Comparison of ENCODE assay signal across 9 mouse cellular contexts in the genomic region with DNA sequence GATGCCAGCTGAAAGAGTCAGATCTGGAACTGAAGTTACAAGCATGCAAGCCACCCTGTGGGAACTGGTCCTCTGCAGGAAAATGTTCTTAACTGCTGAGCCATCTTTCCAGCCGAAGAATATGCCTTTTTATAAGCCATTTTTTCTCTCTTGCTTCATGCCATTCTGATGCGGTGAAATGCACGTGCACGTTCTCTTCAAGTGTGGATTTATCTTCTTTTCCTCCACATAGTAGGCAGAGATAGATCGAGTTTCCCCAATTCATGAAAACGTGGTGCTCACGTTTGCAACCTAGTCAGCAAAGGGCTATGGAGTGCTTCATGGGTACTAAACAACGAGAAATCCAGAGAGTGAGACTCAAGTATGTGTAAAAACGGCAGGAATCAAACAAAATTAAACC. TPM values are rescaled to one million over a fixed set of nuclear protein-coding genes. Genes with fewer than 3 reads are reported as not detected.
DNase-seq lines count a peak whose midpoint lies in the region; ATAC-seq and TF ChIP-seq lines count a peak whose summit lies in the region.
"Had no signal": no experiment of that assay in that cellular context is flagged by ENCODE, and none has a peak within 500 bp of the region (broad histone marks: within the 10 kb centered on the region; RNA-seq: fewer than 3 reads in every experiment).

No protein-coding gene starts in this region.

- TF ChIP-seq POLR2A in cortical plate, adult 2 months (IDR thresholded peaks at IDR 0.05; ENCODE audit: extremely low read depth, insufficient read depth, low read length): no peak

- peaks cover 32% of the 10 kb centered on the region for H3K4me1 ChIP-seq in heart, embryonic 16.5 days (ENCODE audit: control insufficient read depth, insufficient read depth, low read length)
- H3K4me1 ChIP-seq in cortical plate, adult 2 months (ENCODE audit: control insufficient read depth, insufficient read depth, low read length): peaks cover 9% of the 10 kb centered on the region
- H3K4me1 ChIP-seq in hindbrain, embryonic 16.5 days (ENCODE audit: control insufficient read depth, insufficient read depth, low read depth, low read length): peaks cover 33% of the 10 kb centered on the region
- H3K4me1 ChIP-seq in midbrain, embryonic 15.5 days: peaks cover 33% of the 10 kb centered on the region

- no peak overlapping the region for H3K27ac ChIP-seq in heart, embryonic 16.5 days (ENCODE audit: low read length)
- no peak overlapping the region for H3K27ac ChIP-seq in cortical plate, adult 2 months (ENCODE audit: insufficient read depth, low read length)
- no peak overlapping the region for H3K27ac ChIP-seq in hindbrain, embryonic 16.5 days (ENCODE audit: low read depth, low read length)
- H3K27ac ChIP-seq in midbrain, embryonic 15.5 days: peak overlapping the region; percentile 54; the same call in 1 of the 2 replicates

- H3K27me3 ChIP-seq in heart, embryonic 16.5 days (ENCODE audit: control insufficient read depth, insufficient read depth, low read length): no peaks in the 10 kb centered on the region
- no peaks in the 10 kb centered on the region for H3K27me3 ChIP-seq in hindbrain, embryonic 16.5 days (replicated peaks; ENCODE audit: control insufficient read depth, insufficient read depth, low read length)
- no peaks in the 10 kb centered on the region for H3K27me3 ChIP-seq in midbrain, embryonic 15.5 days (replicated peaks)

- no peak for ATAC-seq in heart, embryonic 16.5 days (replicated peaks; ENCODE audit: extremely low read depth, insufficient read depth, low FRiP score)
- ATAC-seq in hindbrain, embryonic 16.5 days: no peak
- ATAC-seq in midbrain, embryonic 15.5 days (replicated peaks): no peak

- no peak for DNase-seq in heart, postnatal 14 days
- DNase-seq in cerebellum, adult 11 months: no peak
- DNase-seq in urinary bladder, postnatal 25 days (ENCODE audit: low spot score): no peak
- no peak for DNase-seq in left cerebral cortex, postnatal 10 days (ENCODE audit: extremely low spot score in 1 of 2, low spot score in 2 of 2)
- DNase-seq: retina, postnatal 1 day had no signal

- no peak for TF ChIP-seq CTCF in cortical plate, adult 2 months (IDR thresholded peaks at IDR 0.05; ENCODE audit: extremely low read depth, insufficient read depth, low read length)

- no peaks in the 10 kb centered on the region for H3K9me3 ChIP-seq in heart, embryonic 16.5 days (replicated peaks; ENCODE audit: control insufficient read depth, low read length)
- H3K9me3 ChIP-seq in hindbrain, embryonic 16.5 days (ENCODE audit: control insufficient read depth, low read length): no peaks in the 10 kb centered on the region
- H3K9me3 ChIP-seq in midbrain, embryonic 15.5 days: no peaks in the 10 kb centered on the region

- WGBS in heart, embryonic 16.5 days: 21% methylated on average over 9 of the region's 9 CpGs
- WGBS in hindbrain, embryonic 16.5 days: 23% methylated on average over 9 of the region's 9 CpGs
- 19% methylated on average over 9 of the region's 9 CpGs for WGBS in midbrain, embryonic 15.5 days

- H3K4me3 ChIP-seq in heart, embryonic 16.5 days (ENCODE audit: low read length): peak overlapping the region; percentile 55
- peak overlapping the region; percentile 29; the same call in 1 of the 2 replicates for H3K4me3 ChIP-seq in cortical plate, adult 2 months (ENCODE audit: insufficient read depth, low read length)
- peak overlapping the region; percentile 92 for H3K4me3 ChIP-seq in hindbrain, embryonic 16.5 days (ENCODE audit: low read length)
- H3K4me3 ChIP-seq in midbrain, embryonic 15.5 days: peak overlapping the region; percentile 92

- H3K4me2 ChIP-seq in heart, embryonic 16.5 days (ENCODE audit: low read depth, low read length): peak overlapping the region; percentile 65
- H3K4me2 ChIP-seq in hindbrain, embryonic 16.5 days (ENCODE audit: low read length): peak overlapping the region; percentile 64
- peak overlapping the region; percentile 70 for H3K4me2 ChIP-seq in midbrain, embryonic 15.5 days

- H3K9ac ChIP-seq in heart, embryonic 16.5 days (ENCODE audit: low read length): no peak overlapping the region
- no peak overlapping the region for H3K9ac ChIP-seq in hindbrain, embryonic 16.5 days (ENCODE audit: low read depth, low read length)
- H3K9ac ChIP-seq in midbrain, embryonic 15.5 days: 0 out of 2 replicates have a peak overlapping the region, but pooled peaks have one; percentile 1

- intact Hi-C loops in heart, postnatal 14 days (cut with DNase I): loop anchor here (2.0 kb wide), 1 partner anchor 49 kb away; the partner anchor contains the start of genes Mboat7 and Tsen34
- intact Hi-C loops in left cerebral cortex, postnatal 10 days (cut with DNase I): no loop called here

- peaks cover 11% of the 10 kb centered on the region for H3K36me3 ChIP-seq in heart, embryonic 16.5 days (ENCODE audit: control insufficient read depth, insufficient read depth)
- H3K36me3 ChIP-seq in hindbrain, embryonic 16.5 days (ENCODE audit: control insufficient read depth, insufficient read depth, low read length): peaks cover 14% of the 10 kb centered on the region
- H3K36me3 ChIP-seq in midbrain, embryonic 15.5 days (replicated peaks): peaks cover 23% of the 10 kb centered on the region

RNA-seq across cellular contexts. Expression of gene Cnot3, which starts 1.2 kb away (rescaled TPM):
- polyA plus RNA-seq in heart, embryonic 16.5 days (2015; fragmentation: Nextera tagmentation; extraction: Ambion mirVana): 29.9 and 32.9 TPM in 2 replicates
- 10 to 100 TPM; 30.4 to 34.1 TPM for total RNA-seq in heart, postnatal 14 days (2021)
- polyA plus RNA-seq in cortical plate, adult 2 months (2012; rRNA removed): 39.9 and 44.6 TPM in 2 replicates
- 30.0 and 43.1 TPM in 2 replicates for polyA plus RNA-seq in hindbrain, embryonic 16.5 days (2015; fragmentation: Nextera tagmentation; extraction: Ambion mirVana)
- polyA plus RNA-seq in midbrain, embryonic 15.5 days (2015; fragmentation: Nextera tagmentation; extraction: Ambion mirVana): 47.6 and 48.4 TPM in 2 replicates
- 10 to 100 TPM; 48.2 to 60.9 TPM for total RNA-seq in left cerebral cortex, postnatal 10 days (2021)

RNA-seq across cellular contexts. Expression of gene Prpf31, which starts 14.1 kb away (rescaled TPM):
- 60.8 and 62.2 TPM in 2 replicates for polyA plus RNA-seq in heart, embryonic 16.5 days (2015; fragmentation: Nextera tagmentation; extraction: Ambion mirVana)
- 10 to 100 TPM; 22.5 to 26.5 TPM for total RNA-seq in heart, postnatal 14 days (2021)
- 65.3 and 75.1 TPM in 2 replicates for polyA plus RNA-seq in cortical plate, adult 2 months (2012; rRNA removed)
- polyA plus RNA-seq in hindbrain, embryonic 16.5 days (2015; fragmentation: Nextera tagmentation; extraction: Ambion mirVana): 84.2 and 88.8 TPM in 2 replicates
- polyA plus RNA-seq in midbrain, embryonic 15.5 days (2015; fragmentation: Nextera tagmentation; extraction: Ambion mirVana): 93.2 and 96.7 TPM in 2 replicates
- 10 to 100 TPM; 54.8 to 63.6 TPM for total RNA-seq in left cerebral cortex, postnatal 10 days (2021)

RNA-seq across cellular contexts. Expression of gene Tfpt, which starts 14.1 kb away (rescaled TPM):
- polyA plus RNA-seq in heart, embryonic 16.5 days (2015; fragmentation: Nextera tagmentation; extraction: Ambion mirVana): 15.6 and 17.0 TPM in 2 replicates
- 10 to 100 TPM; 15.1 to 16.9 TPM for total RNA-seq in heart, postnatal 14 days (2021)
- polyA plus RNA-seq in cortical plate, adult 2 months (2012; rRNA removed): 38.5 and 39.3 TPM in 2 replicates
- 36.3 and 39.6 TPM in 2 replicates for polyA plus RNA-seq in hindbrain, embryonic 16.5 days (2015; fragmentation: Nextera tagmentation; extraction: Ambion mirVana)
- 38.2 and 40.7 TPM in 2 replicates for polyA plus RNA-seq in midbrain, embryonic 15.5 days (2015; fragmentation: Nextera tagmentation; extraction: Ambion mirVana)
- total RNA-seq in left cerebral cortex, postnatal 10 days (2021): 10 to 100 TPM; 34.5 to 37.9 TPM

RNA-seq across cellular contexts. Expression of gene Leng1, which starts 21.8 kb away (rescaled TPM):
- polyA plus RNA-seq in heart, embryonic 16.5 days (2015; fragmentation: Nextera tagmentation; extraction: Ambion mirVana): 20.5 and 22.3 TPM in 2 replicates
- total RNA-seq in heart, postnatal 14 days (2021): 1 to 10 TPM; 8.5 to 9.6 TPM
- 7.3 and 8.3 TPM in 2 replicates for polyA plus RNA-seq in cortical plate, adult 2 months (2012; rRNA removed)
- 13.2 and 13.4 TPM in 2 replicates for polyA plus RNA-seq in hindbrain, embryonic 16.5 days (2015; fragmentation: Nextera tagmentation; extraction: Ambion mirVana)
- polyA plus RNA-seq in midbrain, embryonic 15.5 days (2015; fragmentation: Nextera tagmentation; extraction: Ambion mirVana): 13.7 and 15.6 TPM in 2 replicates
- 1 to 10 TPM; 4.4 to 5.5 TPM for total RNA-seq in left cerebral cortex, postnatal 10 days (2021)

RNA-seq across cellular contexts. Expression of gene Ndufa3, which starts 26.7 kb away (rescaled TPM):
- polyA plus RNA-seq in heart, embryonic 16.5 days (2015; fragmentation: Nextera tagmentation; extraction: Ambion mirVana): 644 and 753 TPM in 2 replicates
- 1,000 to 10,000 TPM; 1,807 to 1,867 TPM for total RNA-seq in heart, postnatal 14 days (2021)
- polyA plus RNA-seq in cortical plate, adult 2 months (2012; rRNA removed): 366 and 413 TPM in 2 replicates
- polyA plus RNA-seq in hindbrain, embryonic 16.5 days (2015; fragmentation: Nextera tagmentation; extraction: Ambion mirVana): 461 and 526 TPM in 2 replicates
- 458 and 526 TPM in 2 replicates for polyA plus RNA-seq in midbrain, embryonic 15.5 days (2015; fragmentation: Nextera tagmentation; extraction: Ambion mirVana)
- 100 to 1,000 TPM; 531 to 541 TPM for total RNA-seq in left cerebral cortex, postnatal 10 days (2021)

Comparison
In these comparisons a context has a peak if more than half of its experiments do, and no peak if none do; other contexts are left out.
1. H3K4me3 ChIP-seq: peak in every context shown above with its lines; median percentile 92 in hindbrain, embryonic 16.5 days; 92 in midbrain, embryonic 15.5 days; 55 in heart, embryonic 16.5 days; 29 in cortical plate, adult 2 months.